Mouse (Mus musculus): ENCODE results near the gene Dcun1d3.
A peak's percentile ranks its signal among the peaks of the same experiment; 100 is the strongest.

The Dcun1d3 gene

GRCm38 (mm10) chr7:119872204-119872603, 23.9 kb downstream of the Dcun1d3 start:
- no peak for DNase-seq

- no peak for DNase-seq
These were observed 30.0 kb downstream of the Dcun1d3 start for GRCm38 (mm10) chr7:119866136-119866535.

- DNase-seq: no peak
These were observed 31.6 kb downstream of the Dcun1d3 start for GRCm38 (mm10) chr7:119864500-119864899.

GRCm38 (mm10) chr7:119862167-119862566, 33.9 kb downstream of the Dcun1d3 start:
- no peak for DNase-seq

GRCm38 (mm10) chr7:119861335-119862091, 34.6 kb downstream of the Dcun1d3 start:
- DNase-seq: peak; percentile 40

- no peak for DNase-seq
These were observed 35.1 kb downstream of the Dcun1d3 start for GRCm38 (mm10) chr7:119860971-119861334.

GRCm38 (mm10) chr7:119860554-119860953, 35.5 kb downstream of the Dcun1d3 start:
- DNase-seq: no peak

GRCm38 (mm10) chr7:119860116-119860515, 36.0 kb downstream of the Dcun1d3 start:
- DNase-seq: no peak

- peak; percentile 4 for DNase-seq
These were observed 36.6 kb downstream of the Dcun1d3 start for GRCm38 (mm10) chr7:119859476-119859875.

GRCm38 (mm10) chr7:119855031-119855430, 41.1 kb downstream of the Dcun1d3 start:
- DNase-seq: no peak

- DNase-seq: no peak
These were observed 41.7 kb downstream of the Dcun1d3 start for GRCm38 (mm10) chr7:119854362-119854761.

GRCm38 (mm10) chr7:119853186-119853585, 42.9 kb downstream of the Dcun1d3 start:
- no peak for DNase-seq

- no peak for DNase-seq
These were observed 43.6 kb downstream of the Dcun1d3 start for GRCm38 (mm10) chr7:119852494-119852893.

- DNase-seq: no peak
These were observed 45.4 kb downstream of the Dcun1d3 start for GRCm38 (mm10) chr7:119850737-119851136.

GRCm38 (mm10) chr7:119849096-119849495, 47.0 kb downstream of the Dcun1d3 start:
- DNase-seq: peak; percentile 17

GRCm38 (mm10) chr7:119847396-119847795, 48.7 kb downstream of the Dcun1d3 start:
- no peak for DNase-seq

GRCm38 (mm10) chr7:119845541-119845940, 50.6 kb downstream of the Dcun1d3 start:
- DNase-seq: no peak

- no peak for DNase-seq
These were observed 54.2 kb downstream of the Dcun1d3 start for GRCm38 (mm10) chr7:119841820-119842449.

- no peak for DNase-seq
These were observed 59.9 kb downstream of the Dcun1d3 start for GRCm38 (mm10) chr7:119835996-119836777.

GRCm38 (mm10) chr7:119835371-119835770, 60.7 kb downstream of the Dcun1d3 start:
- DNase-seq: no peak

- no peak for DNase-seq
These were observed 87.4 kb downstream of the Dcun1d3 start for GRCm38 (mm10) chr7:119808723-119809122.

GRCm38 (mm10) chr7:119807396-119807795, 88.7 kb downstream of the Dcun1d3 start:
- no peak for DNase-seq
